Mouse (Mus musculus) adrenal gland, postnatal 25 days (tissue): ENCODE measurements around the gene Tent5c. TPM values are rescaled to one million over a fixed set of nuclear protein-coding genes. Genes with fewer than 3 reads are reported as not detected.

Experiments
- DNase-seq: peaks from one replicate; pipeline ENCODE4 v3.0.0; 2021; ENCODE audit warnings: mixed read lengths
- long read RNA-seq: library from polyadenylated mRNA; stranded (forward); transcript quantifications from one replicate; pipeline ENCODE4 v2.0.0, GENCODE M21; 2021
- total RNA-seq: library from RNA; stranded (reverse); gene quantifications from 2 replicates; pipeline ENCODE4 v1.2.3, GENCODE M21; 2021

Gene Tent5c
- 6.7 and 6.8 TPM in 2 replicates for total RNA-seq
- long read RNA-seq, partial matches to known transcripts: 0 of 7 reads
- long read RNA-seq, other reads (novel, unspliced or antisense): 7 of 7 reads

GRCm38 (mm10) chr3:100489133-100490009, at the start of gene Tent5c:
Gene Tent5c, minus strand, starts transcription at chr3:100489324.
- DNase-seq: peak; percentile 98

- DNase-seq: no peak
Observed at GRCm38 (mm10) chr3:100536686-100537085, 47.6 kb upstream of the Tent5c start.

GRCm38 (mm10) chr3:100535902-100536301, 46.8 kb upstream of the Tent5c start:
- DNase-seq: no peak

- no peak for DNase-seq
Observed at GRCm38 (mm10) chr3:100535298-100535697, 46.2 kb upstream of the Tent5c start.

GRCm38 (mm10) chr3:100534394-100534793, 45.3 kb upstream of the Tent5c start:
- DNase-seq: no peak

GRCm38 (mm10) chr3:100533429-100533828, 44.3 kb upstream of the Tent5c start:
- no peak for DNase-seq

- no peak for DNase-seq
Observed at GRCm38 (mm10) chr3:100530919-100531318, 41.8 kb upstream of the Tent5c start.

- DNase-seq: no peak
Observed at GRCm38 (mm10) chr3:100530244-100530788, 41.2 kb upstream of the Tent5c start.

GRCm38 (mm10) chr3:100522671-100523070, 33.5 kb upstream of the Tent5c start:
- DNase-seq: no peak

- DNase-seq: no peak
Observed at GRCm38 (mm10) chr3:100521626-100522025, 32.5 kb upstream of the Tent5c start.

- no peak for DNase-seq
Observed at GRCm38 (mm10) chr3:100515754-100516141, 26.6 kb upstream of the Tent5c start.

- DNase-seq: no peak
Observed at GRCm38 (mm10) chr3:100515093-100515753, 26.1 kb upstream of the Tent5c start.

- no peak for DNase-seq
Observed at GRCm38 (mm10) chr3:100507174-100507573, 18.1 kb upstream of the Tent5c start.

GRCm38 (mm10) chr3:100506715-100507114, 17.6 kb upstream of the Tent5c start:
- DNase-seq: no peak

GRCm38 (mm10) chr3:100503882-100504281, 14.8 kb upstream of the Tent5c start:
- no peak for DNase-seq

- no peak for DNase-seq
Observed at GRCm38 (mm10) chr3:100502516-100502915, 13.4 kb upstream of the Tent5c start.

GRCm38 (mm10) chr3:100501899-100502298, 12.8 kb upstream of the Tent5c start:
- no peak for DNase-seq

GRCm38 (mm10) chr3:100496081-100496480, 7.0 kb upstream of the Tent5c start:
- no peak for DNase-seq

- DNase-seq: no peak
Observed at GRCm38 (mm10) chr3:100495456-100495855, 6.3 kb upstream of the Tent5c start.

GRCm38 (mm10) chr3:100494912-100495311, 5.8 kb upstream of the Tent5c start:
- DNase-seq: no peak

- no peak for DNase-seq
Observed at GRCm38 (mm10) chr3:100490010-100490300, 831 bp upstream of the Tent5c start.

GRCm38 (mm10) chr3:100488251-100489132, 632 bp downstream of the Tent5c start:
- peak; percentile 85 for DNase-seq
